Mouse (Mus musculus) hindbrain, embryonic 11.5 days (tissue): ENCODE results near the gene Pdrg1. TPM values are rescaled to one million over a fixed set of nuclear protein-coding genes. Genes with fewer than 3 reads are reported as not detected.

Experiments used
- ATAC-seq: fragments of 200-750 bp; cut with Nextera tagmentation; 2 replicates; pipeline ENCODE4 v1.8.0; 2017; ENCODE audit warnings: mild to moderate bottlenecking, moderate TSS enrichment, moderate library complexity; ENCODE audit not compliant: low FRiP score
- DNase-seq: peaks from one replicate; pipeline ENCODE4 v3.0.0-alpha.2; 2015; ENCODE audit warnings: low spot score
- H3K27ac ChIP-seq: fragments of 300-500 bp; sonication (generic); 2 replicates; pipeline ENCODE4 v1.5.1; 2014; ENCODE audit warnings: mild to moderate bottlenecking, low read depth, low read length
- H3K27me3 ChIP-seq: fragments of 300-500 bp; sonication (generic); 2 replicates; pipeline ENCODE4 v1.6.1; 2014; ENCODE audit warnings: mild to moderate bottlenecking, low read length, moderate library complexity, mixed read lengths; ENCODE audit not compliant: control insufficient read depth, insufficient read depth
- H3K36me3 ChIP-seq: fragments of 300-500 bp; sonication (generic); 2 replicates; pipeline ENCODE4 v1.6.1; 2014; ENCODE audit warnings: mild to moderate bottlenecking, low read length, moderate library complexity, mixed read lengths; ENCODE audit not compliant: control insufficient read depth, insufficient read depth
- H3K4me1 ChIP-seq: fragments of 300-500 bp; sonication (generic); replicated peaks from 2 replicates; pipeline ENCODE4 v1.6.1; 2014; ENCODE audit warnings: low read length, mixed read lengths; ENCODE audit not compliant: control insufficient read depth, insufficient read depth
- H3K4me2 ChIP-seq: fragments of 300-500 bp; sonication (generic); replicated peaks from 2 replicates; pipeline ENCODE4 v1.6.1; 2014; ENCODE audit warnings: mild to moderate bottlenecking, low read depth, low read length
- H3K4me3 ChIP-seq: fragments of 300-500 bp; sonication (generic); 2 replicates; pipeline ENCODE4 v1.5.1; 2014; ENCODE audit warnings: low read depth, low read length
- H3K9ac ChIP-seq: fragments of 300-500 bp; sonication (generic); 2 replicates; pipeline ENCODE4 v1.6.1; 2014; ENCODE audit warnings: low read depth, low read length
- H3K9me3 ChIP-seq: fragments of 300-500 bp; sonication (generic); 2 replicates; pipeline ENCODE4 v1.6.1; 2016; ENCODE audit warnings: low read length; ENCODE audit not compliant: control insufficient read depth
- WGBS: fragments of 180-500 bp; shearing (Covaris S2); extraction: QIAGEN DNeasy Blood & Tissue Kit; methylation state at CpG from one replicate; pipeline ENCODE4 v1.1.7; 2014; 5-methylcytosine and 5-hydroxymethylcytosine counted together
- polyA plus RNA-seq: library from polyadenylated mRNA; unstranded; fragments of >200 nt; fragmentation: Nextera tagmentation; extraction: Ambion mirVana; gene quantifications from 2 replicates; pipeline ENCODE4 v1.2.1, GENCODE M21; 2014

The Pdrg1 gene
- polyA plus RNA-seq, 1 experiment from 2014 or later: 71.1 TPM

DNA sequence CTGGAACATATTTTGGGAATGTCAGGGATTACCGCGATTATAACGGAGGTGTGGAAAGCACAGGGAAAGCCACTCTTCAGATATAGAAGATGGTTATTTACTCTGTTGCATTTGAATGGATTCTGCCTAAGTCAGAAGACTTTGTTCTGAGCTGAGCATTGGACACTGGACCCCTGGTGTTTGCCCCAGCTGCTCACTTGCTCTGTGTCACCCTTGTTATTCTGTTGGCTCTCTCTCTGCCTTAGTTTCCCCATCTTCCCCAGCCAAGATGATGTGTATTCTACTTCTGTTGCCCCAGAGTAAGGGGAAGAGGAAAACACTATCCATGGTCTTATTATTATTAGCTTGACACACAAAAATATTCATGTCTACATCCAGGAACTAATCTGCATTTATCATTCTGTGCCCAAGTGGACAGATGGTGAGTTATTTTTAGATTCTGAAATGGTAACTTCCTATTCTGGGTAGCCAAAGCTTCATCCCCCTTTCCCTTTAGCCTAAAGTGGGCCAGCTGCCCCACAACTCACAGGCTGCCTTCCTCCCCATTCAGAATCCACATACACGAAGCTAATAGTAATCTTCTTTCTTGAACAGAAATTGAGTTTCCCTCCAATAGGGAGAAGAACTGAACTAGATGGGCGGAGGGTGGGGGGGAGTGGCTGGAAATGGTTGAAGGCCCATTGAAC lies 18.5 kb upstream of the Pdrg1 start:
- Histone ChIP-seq H3K4me1 (0 out of 2 replicates have a peak, but pooled peaks cover 4% of the 10 kb centered on the region), H3K4me2 (peak overlapping the region; percentile 79), H3K27me3 (peaks cover 21% of the 10 kb centered on the region), H3K9ac (no peak overlapping the region), H3K4me3 (peak overlapping the region; percentile 13; the same call in 1 of the 2 replicates), H3K36me3 (no peaks in the 10 kb centered on the region), H3K27ac (no peak overlapping the region), H3K9me3 (no peaks in the 10 kb centered on the region)
- DNase-seq: no peak
- WGBS: 69% methylated on average over 5 of the region's 5 CpGs
- ATAC-seq: no peak

DNA sequence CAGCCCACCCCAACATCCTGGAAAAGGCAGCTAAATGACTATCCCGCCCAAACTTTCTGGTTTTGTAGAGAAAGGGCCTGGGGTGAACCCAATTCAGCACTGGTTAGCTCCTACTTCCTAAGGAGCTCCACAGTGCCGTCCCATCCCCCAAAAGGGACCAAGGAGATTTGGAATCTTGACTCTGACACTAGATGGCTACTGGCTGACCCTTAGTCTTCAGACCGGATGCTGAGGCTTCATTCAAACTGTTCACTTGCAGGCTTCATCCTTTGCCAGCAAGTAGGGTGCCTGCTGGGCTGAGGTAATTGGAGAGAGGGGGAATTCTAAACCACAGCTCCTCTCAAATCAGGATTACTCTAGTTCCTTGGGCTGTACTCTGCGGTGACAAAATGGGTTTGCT lies 17.7 kb upstream of the Pdrg1 start:
- no peak for ATAC-seq

DNA sequence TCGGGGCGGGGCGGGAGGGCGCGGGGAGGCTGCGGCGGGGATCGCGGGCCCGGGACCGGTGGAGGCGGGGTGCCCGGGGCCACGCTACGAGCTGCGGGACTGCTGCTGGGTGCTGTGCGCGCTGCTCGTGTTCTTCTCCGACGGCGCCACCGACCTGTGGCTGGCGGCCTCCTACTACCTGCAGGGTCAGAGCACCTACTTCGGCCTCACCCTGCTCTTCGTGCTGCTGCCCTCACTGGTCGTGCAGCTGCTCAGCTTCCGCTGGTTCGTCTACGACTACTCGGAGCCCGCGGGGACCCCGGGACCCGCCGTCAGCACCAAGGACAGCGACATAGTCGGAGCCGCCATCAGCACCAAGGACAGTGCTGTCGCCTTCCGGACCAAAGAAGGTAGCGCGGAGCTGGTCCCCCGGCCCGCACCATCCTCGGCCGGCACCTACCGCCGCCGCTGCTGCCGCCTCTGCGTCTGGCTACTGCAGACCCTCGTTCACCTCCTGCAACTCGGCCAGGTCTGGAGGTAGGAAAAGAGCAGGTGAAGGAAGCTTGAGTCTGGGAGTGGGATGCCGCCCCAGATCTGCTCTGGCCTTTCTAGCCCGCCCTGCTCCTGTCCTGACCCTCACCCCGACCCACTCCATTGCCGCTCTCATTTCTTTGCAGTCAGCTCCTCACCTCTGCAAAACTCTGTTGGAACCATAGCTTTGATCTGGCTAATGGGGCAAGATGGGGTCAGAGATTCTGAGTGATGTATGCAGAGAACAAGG lies 17.0 kb upstream of the Pdrg1 start:
- H3K4me2 ChIP-seq: peak overlapping the region; percentile 79
- WGBS: 2% methylated on average over 42 of the region's 58 CpGs
- peak; percentile 91 for DNase-seq
- no peaks in the 10 kb centered on the region for H3K36me3 ChIP-seq
- H3K4me3 ChIP-seq: peak overlapping the region; percentile 55
- H3K9ac ChIP-seq: peak overlapping the region; percentile 58
- H3K9me3 ChIP-seq: no peaks in the 10 kb centered on the region
- 0 out of 2 replicates have a peak, but pooled peaks cover 2% of the 10 kb centered on the region for H3K4me1 ChIP-seq
- ATAC-seq: peak; percentile 70
- H3K27ac ChIP-seq: peak overlapping the region; percentile 76; the same call in 1 of the 2 replicates
- H3K27me3 ChIP-seq: peaks cover 21% of the 10 kb centered on the region

More for the DNA sequence above, 17.7 kb upstream of the Pdrg1 start:
- no peaks in the 10 kb centered on the region for H3K36me3 ChIP-seq
- no peak overlapping the region for H3K27ac ChIP-seq
- peaks cover 21% of the 10 kb centered on the region for H3K27me3 ChIP-seq
- 0 out of 2 replicates have a peak, but pooled peaks cover 4% of the 10 kb centered on the region for H3K4me1 ChIP-seq
- peak overlapping the region; percentile 55 for H3K4me3 ChIP-seq
- no peaks in the 10 kb centered on the region for H3K9me3 ChIP-seq
- H3K4me2 ChIP-seq: peak overlapping the region; percentile 79
- no peak for DNase-seq
- WGBS: 21% methylated on average over 4 of the region's 4 CpGs
- peak overlapping the region; percentile 58; the same call in 1 of the 2 replicates for H3K9ac ChIP-seq

DNA sequence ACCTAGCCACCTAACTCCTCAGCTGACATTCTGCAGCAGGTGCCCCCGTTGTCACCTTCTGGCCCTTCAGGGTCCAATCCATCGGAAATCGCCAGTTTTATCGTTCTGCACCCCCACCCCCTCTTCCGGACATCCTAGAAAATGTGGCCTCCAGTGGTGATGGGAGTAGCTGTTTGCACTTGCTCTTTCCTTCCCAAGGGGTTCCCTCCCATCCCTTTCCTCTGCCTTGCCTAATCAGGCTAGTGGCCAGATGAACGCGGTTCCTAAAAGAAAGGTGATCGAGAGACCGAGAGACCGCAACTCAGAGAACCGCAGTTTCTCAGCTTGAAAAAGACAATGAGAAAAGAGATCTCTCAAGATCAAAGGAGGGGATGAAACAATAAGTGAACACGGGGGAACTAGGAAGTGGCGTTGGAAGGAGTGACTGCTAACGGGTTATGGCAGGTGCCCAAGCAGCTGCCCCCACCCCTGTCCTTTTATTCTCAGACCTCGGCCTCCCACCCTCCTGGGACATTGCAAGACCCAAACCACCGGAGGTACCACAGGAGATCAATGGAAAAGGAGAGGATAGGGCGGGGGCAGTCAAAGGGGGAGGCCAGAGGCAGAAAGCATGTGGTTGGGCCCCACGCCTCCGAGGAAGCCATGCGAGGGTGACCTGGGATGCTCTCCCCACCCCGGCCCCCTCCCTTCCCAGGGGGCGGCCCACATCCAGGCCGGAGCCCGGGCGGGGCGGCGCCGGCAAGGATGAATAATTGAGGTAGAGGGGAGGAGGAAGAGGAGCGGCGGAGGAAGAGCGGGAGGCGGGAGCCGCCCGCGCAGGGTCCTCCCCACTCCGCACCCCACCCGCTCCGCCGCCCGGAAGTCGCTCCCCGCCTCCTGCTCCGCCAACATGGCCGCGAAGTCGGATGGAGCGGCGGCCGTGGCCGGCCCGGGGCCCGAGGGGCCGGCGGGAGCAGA lies 16.2 kb upstream of the Pdrg1 start, which contains the start of gene Xkr7:
Xkr7 (plus strand) TSS at position 727 of the 957 bp plus-strand sequence.
- Histone ChIP-seq H3K9ac (peak within 1 kb of the TSS; percentile 58), H3K27ac (peak within 1 kb of the TSS; percentile 76), H3K4me2 (peak within 1 kb of the TSS; percentile 79), H3K4me3 (peak within 1 kb of the TSS; percentile 55), H3K36me3 (no peaks in the 10 kb centered on the region), H3K27me3 (peaks cover 21% of the 10 kb centered on the region), H3K9me3 (no peaks in the 10 kb centered on the region), H3K4me1 (0 out of 2 replicates have a peak, but pooled peaks cover 2% of the 10 kb centered on the region)
- ATAC-seq (peak; percentile 85), DNase-seq (peak; percentile 69)
- 1% methylated on average over 32 of the region's 54 CpGs for WGBS

DNA sequence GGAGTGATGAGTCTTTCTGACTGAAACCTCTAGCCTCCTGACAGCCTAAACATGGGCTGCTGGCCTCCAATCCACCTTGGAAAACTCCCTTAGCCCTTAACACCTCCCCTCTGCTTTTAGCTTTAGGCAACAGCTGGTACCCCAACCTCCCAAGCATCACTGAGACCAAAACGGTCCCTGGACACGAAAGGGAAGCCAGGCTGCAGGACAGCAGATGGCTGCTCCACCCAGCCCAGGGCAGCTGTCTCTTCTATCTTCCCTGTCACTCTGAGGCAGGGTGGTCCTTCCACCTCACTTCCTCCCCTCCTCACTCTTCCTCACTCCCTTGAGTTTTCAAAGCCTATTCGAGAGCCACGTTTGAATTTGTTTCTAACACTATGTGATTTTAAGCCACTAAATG lies 15.2 kb upstream of the Pdrg1 start:
- no peaks in the 10 kb centered on the region for H3K36me3 ChIP-seq
- no peak overlapping the region for H3K4me2 ChIP-seq
- DNase-seq (peak; percentile 40), ATAC-seq (no peak)
- H3K9ac ChIP-seq: no peak overlapping the region
- 27% methylated on average over 4 of the region's 4 CpGs for WGBS
- no peaks in the 10 kb centered on the region for H3K9me3 ChIP-seq
- H3K27me3 ChIP-seq: peaks cover 21% of the 10 kb centered on the region
- H3K4me1 ChIP-seq: 0 out of 2 replicates have a peak, but pooled peaks cover 2% of the 10 kb centered on the region
- no peak overlapping the region for H3K27ac ChIP-seq
- no peak overlapping the region for H3K4me3 ChIP-seq

DNA sequence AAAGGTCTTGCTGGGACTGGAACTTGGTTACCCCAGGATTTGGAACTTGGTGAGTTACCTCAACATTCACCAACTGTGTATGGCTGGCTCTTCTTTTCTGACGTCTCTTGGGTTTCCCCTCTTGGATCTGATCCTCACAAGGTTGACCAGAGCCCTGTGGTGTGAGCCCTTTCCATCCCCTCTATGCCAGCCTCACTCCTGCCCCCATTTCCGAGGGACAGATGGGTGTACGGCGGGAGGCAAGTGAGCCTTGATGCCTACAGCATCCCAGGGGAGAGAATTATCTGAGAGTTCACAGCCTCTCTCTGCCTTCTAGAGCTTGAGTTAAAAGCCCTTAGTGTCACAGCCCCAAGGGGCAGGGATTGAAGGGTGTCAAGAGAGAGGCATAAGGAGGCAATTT lies 12.3 kb upstream of the Pdrg1 start:
- H3K27ac ChIP-seq: no peak overlapping the region
- H3K4me2 ChIP-seq: no peak overlapping the region
- DNase-seq (no peak), ATAC-seq (no peak)
- no peak overlapping the region for H3K4me3 ChIP-seq
- H3K9me3 ChIP-seq: no peaks in the 10 kb centered on the region
- no peaks in the 10 kb centered on the region for H3K36me3 ChIP-seq
- 0 out of 2 replicates have a peak, but pooled peaks cover 2% of the 10 kb centered on the region for H3K4me1 ChIP-seq
- whole genome bisulfite sequencing: 55% methylated on average over 4 of the region's 4 CpGs
- no peak overlapping the region for H3K9ac ChIP-seq
- H3K27me3 ChIP-seq: peaks cover 13% of the 10 kb centered on the region

DNA sequence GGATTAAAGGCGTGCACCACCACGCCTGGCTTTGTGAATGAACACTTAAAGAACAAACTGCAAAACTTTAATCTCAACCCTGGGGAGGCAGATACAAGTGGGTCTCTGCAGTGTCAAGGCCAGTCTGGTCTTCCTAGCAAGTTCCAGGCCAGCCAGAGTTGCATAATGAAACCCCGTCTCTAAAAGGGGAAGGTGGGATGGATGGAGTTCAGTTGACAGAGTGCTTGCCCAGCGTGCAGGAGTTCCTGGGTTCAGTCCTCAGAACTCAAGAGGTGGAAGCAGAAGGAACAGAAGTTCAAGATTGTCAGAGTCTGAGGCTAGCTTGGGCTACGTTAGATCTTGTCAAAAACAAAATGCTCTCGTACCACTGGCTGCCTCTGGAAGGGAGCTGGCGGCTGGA lies 10.8 kb upstream of the Pdrg1 start:
- Histone ChIP-seq H3K4me1 (0 out of 2 replicates have a peak, but pooled peaks cover 2% of the 10 kb centered on the region), H3K27me3 (0 out of 2 replicates have a peak, but pooled peaks cover 2% of the 10 kb centered on the region), H3K4me3 (no peak overlapping the region), H3K9ac (no peak overlapping the region), H3K36me3 (no peaks in the 10 kb centered on the region), H3K4me2 (no peak overlapping the region), H3K9me3 (no peaks in the 10 kb centered on the region), H3K27ac (no peak overlapping the region)
- no peak for ATAC-seq
- WGBS: 86% methylated on average over 7 of the region's 7 CpGs
- no peak for DNase-seq

DNA sequence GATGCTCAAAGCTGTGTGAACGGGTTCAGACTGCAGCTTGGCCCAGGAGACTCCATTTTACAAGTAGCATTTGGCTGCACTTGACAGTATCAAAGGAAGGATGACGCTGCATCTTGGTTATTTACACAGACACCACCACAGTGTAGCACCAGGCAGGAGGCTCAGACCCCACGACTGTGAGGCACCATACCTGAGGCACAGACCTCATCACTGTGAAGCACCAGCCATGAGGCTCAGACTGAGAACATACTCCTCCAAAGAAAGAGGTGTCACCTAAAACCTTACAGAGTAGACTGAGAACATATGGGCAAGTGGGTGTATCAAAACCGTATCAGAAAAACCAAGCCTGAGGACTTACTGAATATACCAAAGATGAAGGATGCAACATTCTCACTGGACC lies 7.6 kb upstream of the Pdrg1 start:
- Histone ChIP-seq H3K4me1 (no peaks in the 10 kb centered on the region), H3K9ac (no peak overlapping the region), H3K27ac (no peak overlapping the region), H3K4me2 (no peak overlapping the region), H3K4me3 (no peak overlapping the region), H3K9me3 (no peaks in the 10 kb centered on the region), H3K36me3 (no peaks in the 10 kb centered on the region), H3K27me3 (no peaks in the 10 kb centered on the region)
- WGBS: 67% methylated on average over 4 of the region's 4 CpGs
- ATAC-seq (no peak), DNase-seq (no peak)
